Mouse (Mus musculus) B cell, adult 2 months (primary cell): ENCODE measurements around the gene Daam1.

ENCODE experiments used
- DNase-seq, 2 experiments: peaks; one replicate each; pipeline ENCODE4 v3.0.0; 2022

Gene Daam1

DNA sequence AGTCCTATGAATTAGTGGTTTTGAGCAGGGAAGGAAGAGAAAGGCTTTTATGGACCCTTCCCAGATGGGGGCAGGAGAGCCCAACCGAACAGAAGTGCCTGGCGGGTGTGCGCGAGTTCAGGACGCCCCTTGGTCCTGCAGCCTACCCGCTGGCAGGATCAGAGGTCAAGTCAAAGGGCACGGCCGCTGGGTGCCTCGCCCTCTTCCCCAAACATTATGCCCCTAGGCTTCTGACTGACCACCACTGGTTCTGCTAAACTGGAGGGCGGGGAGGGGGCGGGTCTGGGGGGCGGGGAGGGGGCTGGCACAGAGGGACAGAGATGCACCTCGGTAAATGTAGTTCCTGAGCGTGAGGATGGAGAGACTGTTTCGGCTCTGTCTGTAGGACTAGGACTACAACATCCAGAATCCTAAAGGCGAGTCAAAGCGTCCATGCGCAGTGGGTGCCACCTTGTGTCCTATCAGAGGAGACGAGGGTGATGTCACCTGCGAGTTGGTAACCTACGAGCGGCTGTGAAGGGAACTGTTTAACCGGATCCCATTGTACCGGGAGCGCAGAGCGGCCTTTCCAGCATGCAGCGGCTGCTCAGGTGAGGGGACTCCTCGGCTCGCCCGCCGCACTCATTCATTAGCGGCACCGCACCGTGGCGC, at the start of gene Daam1:
TSS of gene Daam1 (plus strand) at position 472 of the 651 bp plus-strand sequence.
- peak; percentile 71 to 78 for DNase-seq

DNA sequence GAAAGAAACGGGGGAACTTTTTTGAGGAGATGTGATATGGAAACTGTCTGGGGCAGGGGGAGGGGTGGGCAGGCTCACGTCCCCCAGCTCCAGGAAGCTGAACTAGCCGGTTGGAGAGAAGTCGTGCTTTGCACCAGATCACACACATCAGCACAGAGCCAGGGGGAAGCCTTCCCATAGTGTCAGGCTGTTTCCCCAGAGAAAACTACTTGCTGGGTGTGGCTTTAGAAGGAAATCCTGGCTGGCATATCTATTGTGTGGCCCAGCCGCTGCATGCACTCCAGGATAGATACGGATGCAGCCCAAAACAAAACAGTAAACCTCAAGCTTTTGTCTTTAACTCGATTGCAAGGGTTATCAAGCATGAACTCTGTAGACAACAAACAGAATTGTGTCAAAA, 49.7 kb upstream of the Daam1 start:
- DNase-seq = no peak

DNA sequence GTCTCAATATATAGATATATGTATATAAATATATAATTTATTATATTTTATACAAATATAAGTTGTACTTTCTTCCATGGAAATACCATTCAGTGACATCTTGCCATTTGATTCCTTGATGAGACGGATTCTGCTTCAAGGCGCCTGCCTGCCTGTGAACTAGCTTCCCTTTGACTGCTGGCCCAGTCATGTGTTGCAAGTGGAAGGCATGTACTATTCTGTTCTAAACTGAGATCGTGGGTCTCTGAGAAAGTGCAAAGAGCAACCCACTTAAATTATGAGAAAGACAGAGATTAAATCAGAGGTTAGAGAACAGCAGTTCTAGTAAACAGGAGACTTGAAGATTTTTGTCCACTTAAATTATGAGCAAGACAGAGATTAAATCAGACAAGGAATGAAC, 46.9 kb upstream of the Daam1 start:
- no peak for DNase-seq

DNA sequence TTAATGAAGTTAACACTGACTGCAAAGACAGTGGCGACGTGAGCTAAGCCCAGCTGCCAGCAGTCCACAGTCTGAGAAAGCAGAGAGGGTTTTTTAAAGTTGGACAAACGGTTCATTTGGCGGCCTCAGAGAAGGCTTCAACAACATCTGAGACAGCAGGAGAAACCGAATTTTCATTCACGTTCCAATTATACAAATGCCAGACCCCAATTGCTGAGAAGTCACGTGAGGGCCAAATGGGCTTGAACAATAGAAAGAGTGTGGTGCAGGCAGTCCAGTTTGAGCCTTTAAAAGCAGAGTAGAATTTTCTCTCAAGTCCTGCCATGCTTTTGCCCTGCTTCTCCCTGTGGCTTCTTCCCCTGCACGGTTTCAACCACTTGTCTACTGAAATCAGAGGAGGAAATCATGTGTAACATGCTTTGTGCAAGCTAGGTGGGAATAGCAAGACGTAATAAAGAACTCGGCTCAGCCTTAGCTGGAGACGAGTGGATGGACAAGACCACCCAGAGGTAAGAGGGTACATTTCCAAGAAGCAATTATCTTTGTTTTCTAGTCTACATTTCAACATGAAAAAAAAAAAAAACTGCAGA, 46.1 kb upstream of the Daam1 start:
- no peak for DNase-seq

DNA sequence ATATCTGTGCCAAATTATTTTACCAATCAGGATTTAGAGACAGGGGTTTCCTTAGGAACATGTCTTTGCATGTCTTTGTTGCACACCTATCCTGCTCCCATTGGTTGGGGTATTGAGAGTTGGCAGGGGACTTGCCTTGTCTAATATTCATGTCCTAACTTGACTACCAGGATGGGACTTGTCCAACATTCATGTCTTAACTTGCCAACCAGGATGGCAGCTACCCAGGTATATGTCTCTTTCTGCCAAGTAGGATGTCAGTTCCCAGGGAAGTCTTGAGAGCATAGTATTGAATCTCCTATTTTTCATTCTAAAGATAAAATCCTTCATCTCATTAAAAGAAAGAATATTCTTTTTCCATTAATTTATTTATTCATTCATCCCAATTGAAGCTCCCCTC, 44.4 kb upstream of the Daam1 start:
- DNase-seq = no peak

DNA sequence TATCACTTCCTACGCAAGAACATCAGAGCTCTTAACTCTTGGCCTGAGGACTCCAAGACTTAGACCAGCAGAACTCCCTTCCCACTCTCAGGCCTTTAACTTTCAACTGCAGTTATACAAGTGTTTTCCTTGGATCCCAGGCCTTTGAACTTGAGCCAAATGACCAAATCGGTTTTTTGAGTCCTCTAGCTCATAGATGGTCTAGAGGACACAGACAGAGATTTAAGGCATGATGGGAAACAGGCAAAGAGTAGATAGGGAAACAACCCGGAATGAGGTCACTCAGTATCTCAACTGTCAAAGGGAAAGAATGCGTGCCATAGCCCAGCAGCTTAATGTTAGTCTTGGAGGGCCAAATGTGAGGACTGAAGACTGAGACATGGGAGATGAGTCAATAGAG, 42.1 kb upstream of the Daam1 start:
- DNase-seq = no peak

DNA sequence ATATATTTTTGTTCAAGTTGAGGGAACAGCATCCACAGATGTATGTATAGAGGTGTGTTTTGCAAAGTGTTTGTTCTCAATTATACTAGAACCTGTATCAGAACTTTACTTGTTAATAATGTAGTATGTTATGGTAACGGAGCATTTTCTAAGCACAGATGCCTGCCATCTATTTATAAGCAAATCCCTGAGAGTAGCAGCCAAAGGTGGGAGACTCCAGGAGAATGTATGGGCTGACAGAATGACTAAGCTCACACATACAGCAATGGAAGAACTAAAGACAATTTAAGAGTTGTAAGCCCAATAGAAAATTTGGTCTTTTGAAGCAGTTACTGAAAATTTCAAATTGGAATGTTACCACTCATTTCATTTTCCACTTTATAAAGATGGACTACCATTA, 40.3 kb upstream of the Daam1 start:
- DNase-seq = no peak

DNA sequence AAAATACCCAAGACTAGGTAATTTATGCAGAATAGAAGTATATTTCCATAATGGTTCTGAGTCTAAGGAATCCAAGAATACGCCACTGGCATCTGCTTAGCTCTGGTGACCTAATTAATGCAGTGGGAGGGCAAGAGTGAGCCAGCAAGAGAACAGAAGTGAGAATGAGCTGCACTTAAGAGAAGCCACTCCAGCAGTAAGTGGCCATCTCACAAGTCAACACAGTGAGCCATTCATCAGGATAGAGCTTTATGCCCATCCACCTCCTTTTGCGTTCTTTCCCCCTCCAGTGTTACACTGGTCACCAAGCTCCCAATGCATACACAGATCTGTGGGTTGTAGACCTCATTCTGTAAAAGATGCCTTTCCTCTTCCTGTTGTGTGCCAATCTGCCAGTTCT, 37.8 kb upstream of the Daam1 start:
- no peak for DNase-seq

DNA sequence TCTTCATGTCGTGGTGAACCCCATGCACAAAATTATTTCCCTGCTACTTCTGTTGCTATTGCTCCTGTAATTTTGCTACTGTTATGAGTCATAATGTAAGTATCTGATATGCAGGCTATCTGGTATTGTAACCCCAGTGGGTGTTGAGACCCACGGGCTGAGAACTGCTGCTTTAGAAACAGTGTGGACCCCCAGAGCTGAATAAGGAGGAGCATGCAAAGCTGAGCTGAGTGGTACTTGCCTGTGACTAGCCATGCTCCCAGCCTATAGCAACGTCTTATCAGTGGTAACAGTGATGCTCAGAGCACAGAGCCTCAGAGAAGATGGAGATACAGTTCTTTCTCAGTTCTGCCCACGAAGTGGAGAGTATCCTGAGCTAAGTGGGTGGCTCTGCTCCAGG, 35.3 kb upstream of the Daam1 start:
- no peak for DNase-seq

DNA sequence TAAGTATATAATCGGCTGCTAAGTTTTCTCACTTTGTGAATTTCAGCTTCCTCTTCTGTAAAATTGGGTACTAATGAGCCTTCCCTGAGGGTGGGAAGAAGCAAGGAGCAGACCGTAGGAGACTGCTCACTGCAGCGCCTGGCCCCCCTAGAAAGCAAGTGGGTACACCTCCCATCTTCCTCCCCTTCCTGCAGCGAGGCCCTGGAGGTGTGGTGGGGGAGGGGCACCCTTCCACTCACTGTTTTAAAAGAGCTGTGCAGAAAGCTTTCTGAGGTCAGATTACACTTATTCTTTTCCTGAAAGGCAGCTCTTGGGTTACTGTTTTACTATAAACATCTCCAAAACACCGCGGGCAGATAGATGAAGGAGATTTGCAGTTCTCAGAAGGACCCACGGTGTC, 34.4 kb upstream of the Daam1 start:
- no peak for DNase-seq

DNA sequence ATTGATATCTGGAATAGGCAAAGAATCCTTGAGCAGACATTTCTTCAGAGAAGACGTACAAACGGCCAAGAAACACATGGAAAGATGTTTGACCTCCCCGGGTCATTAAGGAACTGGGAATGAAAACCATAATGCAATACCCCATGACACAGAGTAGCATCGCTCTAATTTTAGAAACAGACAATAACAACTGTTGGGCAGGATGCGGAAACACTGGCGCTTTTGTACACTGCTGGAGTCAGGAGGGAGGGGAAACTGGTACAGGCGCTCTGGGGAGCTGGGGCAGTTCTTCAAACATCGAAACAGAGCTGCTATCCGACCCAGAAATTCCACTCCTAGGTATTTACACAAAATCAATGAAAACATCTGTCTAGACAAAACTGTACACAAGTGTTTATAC, 23.6 kb upstream of the Daam1 start:
- no peak for DNase-seq

DNA sequence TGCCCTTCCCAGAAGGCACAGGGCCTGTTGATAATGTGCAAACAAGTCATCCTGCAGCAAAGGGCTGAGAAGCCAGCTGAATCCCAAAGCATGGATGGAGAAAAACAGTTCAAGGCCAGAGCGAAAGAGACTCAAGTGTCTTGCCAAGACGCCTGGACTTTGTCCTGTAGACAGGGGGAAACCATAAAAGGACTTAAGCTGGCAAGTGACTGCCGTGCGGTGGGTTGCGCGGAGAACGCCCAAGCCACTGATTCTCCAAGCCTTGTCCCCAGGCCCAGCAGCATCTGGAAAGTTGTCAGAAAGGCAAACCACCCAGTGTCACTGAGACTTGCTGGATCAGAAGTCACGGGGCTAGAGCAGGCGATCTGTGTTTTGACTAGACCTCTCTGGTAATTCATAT, 22.2 kb upstream of the Daam1 start:
- DNase-seq = no peak

DNA sequence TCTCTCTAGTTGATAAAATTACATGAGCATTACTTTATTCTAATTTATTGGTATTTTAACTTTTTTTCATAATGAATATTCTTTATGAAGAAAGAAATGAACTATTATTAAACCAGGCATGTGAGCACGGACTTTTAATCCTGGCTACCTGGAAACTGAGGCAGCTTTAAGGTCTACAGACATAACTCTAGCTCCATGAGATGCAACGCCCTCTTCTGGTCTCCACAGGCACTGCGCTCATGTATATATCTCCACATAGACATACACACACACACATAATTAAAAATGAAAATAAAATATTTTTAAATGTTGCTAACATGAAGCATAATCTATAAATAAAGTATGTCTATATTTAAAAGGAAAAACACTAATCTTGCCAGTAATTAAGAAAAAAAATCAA, 21.3 kb upstream of the Daam1 start:
- DNase-seq = no peak

DNA sequence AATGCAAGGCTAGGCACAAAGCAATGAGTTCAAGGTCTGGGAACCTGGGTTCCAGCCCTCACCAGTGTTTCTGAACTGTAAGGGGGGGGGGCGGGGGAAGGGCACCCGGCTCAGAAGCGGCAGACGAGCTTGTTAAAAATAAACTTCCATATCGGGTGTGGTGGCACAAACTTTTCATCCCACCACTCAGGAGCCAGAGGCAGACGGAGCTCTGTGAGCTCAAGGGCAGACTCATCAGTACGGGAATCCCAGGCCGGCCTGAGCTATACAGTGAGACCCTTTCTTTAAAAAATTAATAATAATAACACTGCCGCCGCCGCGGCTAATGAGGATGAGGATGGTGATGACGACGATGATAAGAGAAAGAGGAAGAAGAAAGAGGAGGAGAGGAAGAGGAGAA, 18.3 kb upstream of the Daam1 start:
- DNase-seq = no peak

DNA sequence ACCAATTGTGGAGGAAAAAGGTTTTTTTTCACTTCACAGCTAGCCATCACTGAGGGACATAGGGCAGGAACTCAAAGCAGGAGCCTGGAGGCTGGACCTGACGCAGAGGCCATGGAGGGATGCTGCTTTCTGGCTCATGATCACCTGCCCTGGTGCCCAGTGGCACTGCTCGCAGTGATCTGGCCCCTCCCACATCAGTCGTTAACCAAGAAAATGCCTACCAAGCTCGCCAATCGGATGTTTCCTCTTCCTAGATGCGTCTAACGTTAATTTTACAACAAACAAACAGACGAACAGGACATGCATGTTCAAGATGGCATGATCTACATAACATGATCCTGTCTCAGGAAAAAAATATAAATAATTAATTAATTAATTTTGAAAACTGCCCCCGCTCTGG, 17.6 kb upstream of the Daam1 start:
- DNase-seq = no peak

DNA sequence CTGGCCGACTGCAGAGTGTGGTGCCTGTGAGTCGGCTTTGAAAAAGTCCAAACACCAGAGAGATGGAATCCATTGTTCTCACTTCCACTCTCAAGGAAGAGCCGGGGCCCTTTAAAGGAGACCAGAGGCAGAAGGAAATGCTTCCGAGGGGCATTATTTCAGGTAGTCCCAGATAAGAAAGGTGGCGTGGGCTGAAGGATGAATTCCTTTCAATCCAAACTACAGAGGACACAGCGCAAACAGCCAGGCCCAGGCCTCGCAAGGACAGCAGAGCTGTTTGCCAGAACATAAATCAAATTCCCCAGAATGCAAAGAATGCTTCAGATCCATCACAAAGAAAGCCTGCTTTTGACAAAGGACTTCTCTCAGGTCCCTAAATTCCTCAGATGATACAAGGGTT, 17.1 kb upstream of the Daam1 start:
- no peak for DNase-seq

DNA sequence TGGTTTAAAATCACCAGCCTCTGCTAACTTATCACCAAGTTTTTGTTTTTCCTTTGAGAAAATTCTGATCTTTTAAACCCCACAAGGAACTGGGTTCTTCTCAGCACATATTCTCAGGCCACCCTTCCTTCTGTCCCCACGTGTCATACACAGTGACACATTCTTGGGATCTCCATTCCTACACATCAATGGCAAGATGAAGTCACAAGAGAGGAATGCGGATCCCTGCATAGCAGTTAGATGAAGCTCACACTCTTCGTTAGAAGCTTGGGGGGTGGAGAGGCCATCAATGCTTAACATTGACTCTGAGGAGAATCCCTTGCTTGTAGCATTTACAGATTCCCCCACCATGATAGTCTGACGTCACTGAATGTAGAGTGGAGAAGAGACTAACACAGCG, 10.8 kb upstream of the Daam1 start:
- no peak for DNase-seq

DNA sequence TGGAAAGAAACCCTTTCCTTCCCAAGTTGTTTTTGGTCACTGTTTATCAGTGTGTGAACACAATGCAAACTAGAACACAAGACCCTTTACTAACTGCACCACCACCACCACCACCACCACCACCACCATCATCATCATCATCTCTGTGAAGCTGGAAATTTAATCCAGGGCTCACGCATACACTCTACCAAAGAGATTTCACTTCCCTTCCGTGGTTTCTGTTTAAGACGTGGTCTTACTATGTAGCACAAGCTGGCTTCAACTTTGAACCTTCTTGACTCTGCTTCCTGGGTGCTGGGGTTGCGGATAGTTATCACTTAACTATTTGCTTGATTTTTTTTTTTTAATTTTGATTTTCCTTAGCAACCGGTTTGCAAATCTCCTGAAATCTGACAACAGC, 9.6 kb upstream of the Daam1 start:
- no peak for DNase-seq

DNA sequence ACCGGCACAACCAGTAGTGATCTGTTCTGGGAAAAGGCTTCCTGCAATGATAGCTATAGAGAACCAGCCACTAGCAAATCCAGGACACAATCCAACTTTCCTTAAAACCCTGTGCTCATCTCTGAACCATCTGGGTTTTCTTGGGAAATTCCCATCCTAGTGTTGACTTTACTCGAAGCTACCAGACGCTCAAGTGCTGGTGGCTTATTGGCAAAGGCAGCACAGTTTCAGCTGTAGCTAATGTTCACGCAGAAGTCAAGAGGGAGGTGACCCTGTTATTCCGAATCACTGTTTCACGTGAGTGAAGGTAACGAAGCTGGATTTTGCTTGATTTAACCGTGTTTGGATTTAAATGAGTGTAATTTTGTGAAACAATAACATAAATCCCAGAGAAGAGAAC, 9.1 kb upstream of the Daam1 start:
- DNase-seq = no peak

DNA sequence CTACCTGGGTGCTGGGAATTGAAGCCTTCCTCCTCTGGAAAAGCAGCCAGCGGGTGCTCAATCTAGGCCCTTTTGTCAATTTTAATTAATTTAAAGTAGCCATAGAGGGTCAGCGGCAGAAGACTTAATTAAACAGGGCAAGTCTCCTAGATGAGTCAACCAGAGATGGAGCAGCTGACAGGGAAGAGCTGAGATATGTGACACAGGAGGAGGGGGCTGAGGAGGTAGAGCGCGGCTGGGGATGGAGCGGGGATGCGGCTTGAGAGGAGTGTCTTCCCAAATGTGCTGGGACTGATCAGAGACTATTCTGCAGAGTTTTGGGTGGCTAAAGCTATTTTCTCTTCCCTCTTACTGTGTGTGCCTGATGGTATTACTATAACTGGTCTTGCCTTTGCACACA, 6.0 kb upstream of the Daam1 start:
- no peak for DNase-seq

DNA sequence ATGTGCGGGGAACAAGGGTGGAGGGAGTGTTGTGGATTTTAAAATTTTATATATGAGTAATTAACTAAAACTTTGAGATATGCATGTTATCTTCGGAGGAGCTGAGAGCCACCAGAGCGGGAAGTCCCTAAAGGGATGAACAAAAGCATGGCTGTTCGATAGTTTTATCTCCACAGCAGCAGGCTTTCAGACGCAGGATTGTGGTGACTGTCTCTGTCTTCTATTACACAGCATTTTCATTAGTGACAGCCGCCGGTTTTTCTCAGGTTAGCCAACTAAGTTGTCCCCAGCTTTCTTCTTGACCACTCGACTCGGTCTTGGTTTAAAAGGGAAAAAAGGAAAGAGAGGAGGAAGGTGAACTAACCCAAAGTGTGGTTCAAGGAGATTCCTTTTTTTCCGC, 739 bp upstream of the Daam1 start:
- DNase-seq = peak in 1 of 2 experiments; percentile 2

DNA sequence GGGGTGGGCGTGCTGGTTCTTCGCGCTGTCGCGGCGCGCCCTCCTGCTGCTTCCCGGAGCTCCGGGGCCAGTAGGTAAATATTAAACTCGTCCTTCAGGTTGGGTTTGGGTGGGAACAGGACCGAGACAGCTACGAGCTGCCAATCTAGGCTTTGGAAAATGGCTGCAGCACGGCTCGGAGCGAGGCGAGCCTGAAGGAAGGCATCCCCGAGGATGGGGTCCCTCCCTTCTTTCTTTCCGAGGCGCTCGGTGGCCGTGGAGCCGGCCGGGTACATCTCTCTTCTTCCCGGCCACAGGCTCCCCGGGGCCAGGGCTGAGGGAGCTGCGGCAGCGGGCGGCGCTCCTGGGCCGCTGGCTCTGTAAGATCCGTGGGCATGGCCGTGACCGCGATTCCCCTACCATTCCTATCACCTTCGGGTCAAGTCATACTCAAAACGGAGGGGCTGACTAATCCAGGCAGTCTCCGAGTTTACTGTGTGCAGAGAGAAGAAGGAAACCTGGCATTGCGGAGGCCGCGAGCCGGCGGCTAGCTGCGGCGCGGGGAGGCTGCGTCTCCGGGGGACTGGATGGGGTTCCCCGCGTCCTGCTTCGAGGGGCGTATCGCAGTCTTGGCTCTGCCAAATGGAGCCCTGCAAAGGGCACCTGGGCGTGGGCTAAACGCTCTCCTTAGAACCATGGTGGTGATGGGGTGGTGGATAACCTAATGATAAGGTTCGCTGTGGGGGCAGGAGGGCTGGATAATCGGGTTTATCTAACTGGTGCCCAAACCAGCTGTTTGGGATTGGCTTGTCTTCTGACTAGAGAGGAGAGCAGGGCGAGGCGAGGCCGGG, 595 bp downstream of the Daam1 start:
- peak; percentile 40 to 44 for DNase-seq

DNA sequence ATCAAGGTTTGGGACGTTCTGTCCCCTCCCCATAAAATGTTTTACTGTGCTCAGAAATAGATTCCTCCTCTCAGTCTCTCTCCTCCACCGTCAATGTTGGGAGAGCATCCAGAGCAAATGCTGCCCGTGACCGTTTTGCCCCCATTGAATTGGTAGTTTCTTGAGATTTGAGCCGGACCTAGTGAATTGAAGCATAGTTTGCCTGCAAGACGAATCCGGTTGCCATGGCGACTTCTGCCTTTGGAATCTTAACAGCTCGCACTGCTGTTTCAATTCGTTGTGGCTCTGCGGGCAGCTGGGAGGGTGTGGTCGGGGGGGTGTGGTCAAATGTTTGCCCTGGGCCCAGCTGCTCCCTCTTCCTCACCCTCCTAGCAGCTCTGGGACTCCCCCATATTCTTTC, 1.3 kb downstream of the Daam1 start:
- peak; percentile 15 to 25 for DNase-seq

DNA sequence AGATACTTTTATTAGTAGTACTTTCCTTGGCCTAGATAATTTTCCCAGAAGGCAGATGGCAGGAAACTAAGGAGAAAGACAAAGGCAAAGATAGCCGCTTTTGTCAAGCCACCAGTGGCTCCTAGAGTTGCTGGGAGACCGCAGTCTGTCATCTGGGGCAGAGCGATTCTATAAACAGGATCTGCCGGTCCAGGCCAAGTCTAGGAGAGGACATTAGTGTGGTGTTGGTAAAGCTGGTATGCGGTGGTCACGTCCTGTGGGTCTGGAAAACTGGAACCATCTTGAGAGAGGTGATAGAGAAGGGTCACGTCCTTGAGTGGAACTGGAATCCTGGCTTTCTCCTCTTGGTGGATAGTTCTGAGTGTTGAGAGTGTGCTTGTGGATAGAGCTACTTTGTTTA, 3.2 kb downstream of the Daam1 start:
- no peak for DNase-seq
